Mouse (Mus musculus) limb, embryonic 13.5 days (tissue): ENCODE measurements at regions not wholly inside any gene's neighbourhood (a gene's known extent, or its start where the extent isn't known, plus 50 kb on each side); places are given as distances from the start of the nearest gene placed in this dataset.
A peak's percentile ranks its signal among the peaks of the same experiment; 100 is the strongest.

Source experiments
- ATAC-seq: fragments of 200-750 bp; cut with Nextera tagmentation; 2 replicates; pipeline ENCODE4 v1.8.0; 2017; ENCODE audit warnings: low read depth, moderate number of reproducible peaks, moderate TSS enrichment; ENCODE audit not compliant: low FRiP score
- H3K27ac ChIP-seq: fragments of 300-500 bp; sonication (generic); 2 replicates; pipeline ENCODE4 v1.5.1; 2015; ENCODE audit warnings: inconsistent platforms, mild to moderate bottlenecking, moderate library complexity
- H3K27me3 ChIP-seq: fragments of 300-500 bp; sonication (generic); 2 replicates; pipeline ENCODE4 v1.6.1; 2015; ENCODE audit warnings: mild to moderate bottlenecking, inconsistent platforms
- H3K36me3 ChIP-seq: fragments of 300-500 bp; sonication (generic); 2 replicates; pipeline ENCODE4 v1.6.1; 2015; ENCODE audit warnings: inconsistent platforms, mild to moderate bottlenecking, moderate library complexity
- H3K4me1 ChIP-seq: fragments of 300-500 bp; sonication (generic); 2 replicates; pipeline ENCODE4 v1.6.1; 2015; ENCODE audit warnings: inconsistent platforms
- H3K4me2 ChIP-seq: fragments of 300-500 bp; sonication (generic); replicated peaks from 2 replicates; pipeline ENCODE4 v1.6.1; 2015; ENCODE audit warnings: inconsistent platforms, mild to moderate bottlenecking, moderate library complexity
- H3K4me3 ChIP-seq: fragments of 300-500 bp; sonication (generic); 2 replicates; pipeline ENCODE4 v1.5.1; 2015; ENCODE audit warnings: moderate library complexity, mild to moderate bottlenecking, inconsistent platforms
- H3K9ac ChIP-seq: fragments of 300-500 bp; sonication (generic); 2 replicates; pipeline ENCODE4 v1.6.1; 2015; ENCODE audit warnings: mild to moderate bottlenecking, inconsistent platforms
- H3K9me3 ChIP-seq: fragments of 300-500 bp; sonication (generic); 2 replicates; pipeline ENCODE4 v1.6.1; 2016; ENCODE audit warnings: inconsistent platforms
- WGBS: fragments of 180-500 bp; shearing (Covaris S2); methylation state at CpG from one replicate; pipeline ENCODE4 v1.1.7; 2015; 5-methylcytosine and 5-hydroxymethylcytosine counted together

DNA sequence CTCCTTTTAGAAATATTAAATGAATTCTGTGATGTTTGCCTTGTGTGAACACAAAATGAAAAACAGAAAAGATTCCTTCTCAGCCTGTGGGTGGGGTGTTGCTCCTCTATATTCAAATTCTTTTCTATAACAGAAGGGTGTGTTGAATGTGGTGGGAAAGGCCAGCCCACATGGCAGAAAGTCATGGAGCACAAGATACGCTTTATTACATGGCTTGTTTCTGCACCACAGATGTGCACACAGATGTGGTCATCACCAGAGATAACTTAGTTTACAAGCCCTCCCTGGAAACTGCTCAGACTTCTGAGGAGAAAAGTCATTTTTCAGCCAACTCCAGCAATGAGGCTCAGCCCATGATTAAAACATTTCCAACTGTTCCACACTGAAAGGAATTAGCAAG lies 475.1 kb upstream of the Jag1 start:
- Histone ChIP-seq H3K27me3 (no peaks in the 10 kb centered on the region), H3K27ac (no peak overlapping the region), H3K4me3 (no peak overlapping the region), H3K9me3 (no peaks in the 10 kb centered on the region), H3K9ac (no peak overlapping the region), H3K36me3 (no peaks in the 10 kb centered on the region), H3K4me2 (no peak overlapping the region), H3K4me1 (no peaks in the 10 kb centered on the region)
- no peak for ATAC-seq
- WGBS, result 70% methylated on average over 1 of the region's 1 CpGs

DNA sequence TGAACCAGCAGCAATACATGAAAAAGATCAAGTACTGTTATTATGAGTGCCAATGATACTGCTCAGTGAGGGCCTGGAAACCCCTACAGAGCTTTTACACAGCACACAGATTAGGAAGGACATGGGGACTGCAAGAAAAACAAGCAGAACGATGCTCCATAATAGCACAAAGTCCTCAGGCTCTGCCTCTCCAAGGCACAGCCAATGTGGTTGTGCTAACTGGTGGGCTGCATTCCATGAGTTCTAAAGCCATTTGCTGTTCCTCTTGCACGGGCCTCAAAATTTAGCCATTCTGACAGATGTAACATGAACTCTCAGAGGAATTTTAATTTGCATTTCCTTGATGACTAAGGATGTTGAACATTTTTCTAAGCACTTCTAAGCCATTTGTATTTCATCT lies 465.0 kb upstream of the Jag1 start:
- H3K4me1 ChIP-seq, result no peaks in the 10 kb centered on the region
- no peaks in the 10 kb centered on the region for H3K36me3 ChIP-seq
- H3K27me3 ChIP-seq, result no peaks in the 10 kb centered on the region
- no peaks in the 10 kb centered on the region for H3K9me3 ChIP-seq
- H3K27ac ChIP-seq, result no peak overlapping the region
- H3K9ac ChIP-seq, result no peak overlapping the region
- no peak for ATAC-seq
- no peak overlapping the region for H3K4me2 ChIP-seq
- H3K4me3 ChIP-seq, result no peak overlapping the region
- 24% methylated on average over 2 of the region's 2 CpGs for WGBS

DNA sequence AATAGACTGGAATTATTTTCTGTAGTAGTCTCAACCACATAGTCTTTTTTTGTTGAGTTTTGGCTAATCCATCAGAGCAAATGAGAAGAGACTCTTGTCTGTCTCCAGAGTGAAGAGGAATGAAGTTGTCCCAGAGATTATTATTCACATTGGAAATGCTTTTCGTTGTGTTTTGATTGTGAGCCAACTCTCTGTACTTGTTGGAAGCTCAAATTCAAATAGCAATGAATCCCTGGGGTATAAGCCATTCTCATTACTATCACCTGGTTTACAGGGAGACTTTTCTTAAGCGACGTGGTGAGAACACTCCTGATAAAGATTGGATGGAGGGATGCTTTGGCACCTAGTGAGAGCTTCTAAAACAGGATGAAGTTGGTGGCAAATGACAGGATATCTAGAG lies 459.3 kb upstream of the Jag1 start:
- no peak overlapping the region for H3K9ac ChIP-seq
- H3K4me3 ChIP-seq, result no peak overlapping the region
- no peaks in the 10 kb centered on the region; the same call in 1 of the 2 replicates for H3K4me1 ChIP-seq
- H3K36me3 ChIP-seq, result no peaks in the 10 kb centered on the region
- H3K27ac ChIP-seq, result no peak overlapping the region
- H3K9me3 ChIP-seq, result no peaks in the 10 kb centered on the region
- H3K27me3 ChIP-seq, result no peaks in the 10 kb centered on the region
- WGBS, result 69% methylated on average over 3 of the region's 3 CpGs
- no peak for ATAC-seq
- no peak overlapping the region for H3K4me2 ChIP-seq

DNA sequence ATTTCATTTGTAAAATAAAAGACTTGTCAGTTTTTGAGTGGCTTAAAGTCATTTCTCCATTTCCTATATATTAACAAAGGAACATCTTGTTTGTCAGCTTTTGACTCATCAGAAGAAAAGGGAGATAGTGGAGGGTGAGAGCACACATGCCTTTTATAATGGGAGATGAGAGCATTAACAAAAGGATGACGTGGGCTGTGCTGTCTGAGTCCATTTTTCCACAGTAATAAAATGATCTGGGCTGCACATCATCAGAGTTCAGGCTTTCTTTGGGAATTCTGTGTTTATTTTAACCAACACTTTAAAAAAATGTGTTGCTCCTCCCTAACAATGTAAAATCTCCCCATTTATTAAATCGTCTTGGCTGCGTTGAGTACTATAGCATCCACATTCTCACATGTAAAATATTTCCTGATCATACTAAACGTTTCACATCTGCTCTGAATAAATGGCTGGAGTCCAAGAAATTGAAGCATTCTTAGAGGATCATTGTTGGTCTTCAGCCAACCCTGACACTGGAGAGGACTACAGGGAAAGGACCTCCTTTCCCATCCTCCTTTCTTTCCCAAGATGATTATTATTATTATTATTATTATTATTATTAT lies 458.5 kb upstream of the Jag1 start:
- H3K27me3 ChIP-seq, result no peaks in the 10 kb centered on the region
- 45% methylated on average over 4 of the region's 4 CpGs for WGBS
- H3K9me3 ChIP-seq, result no peaks in the 10 kb centered on the region
- H3K27ac ChIP-seq, result no peak overlapping the region
- no peak overlapping the region for H3K4me3 ChIP-seq
- H3K4me2 ChIP-seq, result no peak overlapping the region
- no peak overlapping the region for H3K9ac ChIP-seq
- no peaks in the 10 kb centered on the region for H3K36me3 ChIP-seq
- ATAC-seq, result peak; percentile 66; the same call in 1 of the 2 replicates
- no peaks in the 10 kb centered on the region; the same call in 1 of the 2 replicates for H3K4me1 ChIP-seq

DNA sequence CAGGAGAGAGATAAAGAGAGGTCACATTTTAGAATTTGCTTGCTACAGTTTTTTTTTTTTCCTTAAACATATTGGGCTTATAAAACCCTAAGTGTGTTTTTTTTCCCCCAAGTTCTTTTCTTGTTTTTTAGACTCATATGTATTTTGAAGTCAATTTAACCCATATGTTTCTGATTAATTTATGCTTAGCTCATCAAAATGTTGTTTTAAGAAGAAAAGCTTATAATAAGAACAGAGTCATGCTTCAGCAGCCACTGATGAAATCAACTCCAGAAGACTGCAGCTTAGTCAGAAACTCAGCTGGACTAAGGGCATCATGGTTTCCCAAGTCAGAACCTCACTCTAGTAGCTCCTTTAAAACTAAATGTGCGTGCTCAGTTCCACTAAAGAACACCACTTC lies 454.7 kb upstream of the Jag1 start:
- H3K27ac ChIP-seq, result no peak overlapping the region
- no peak for ATAC-seq
- WGBS, result 69% methylated on average over 1 of the region's 1 CpGs

DNA sequence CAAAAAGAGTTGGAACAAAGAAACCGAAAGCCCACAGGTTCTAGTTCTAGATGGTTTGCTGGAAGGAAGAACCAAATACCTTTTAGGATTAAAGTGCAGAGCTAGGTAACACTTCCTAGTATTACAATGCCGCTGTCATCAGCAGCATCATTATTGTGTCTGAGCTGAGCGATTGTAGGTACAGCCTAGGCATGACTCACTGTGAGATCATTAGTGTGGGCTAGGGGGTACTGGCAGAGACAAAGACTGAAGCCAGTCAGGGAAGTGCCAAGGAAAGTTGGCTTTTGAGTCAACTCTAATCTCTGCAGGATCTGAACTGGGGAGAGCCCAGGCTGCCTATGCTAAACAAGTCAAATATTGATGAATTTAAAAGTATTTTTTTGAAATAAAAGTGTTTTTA lies 450.2 kb upstream of the Jag1 start:
- no peak overlapping the region for H3K9ac ChIP-seq
- H3K4me1 ChIP-seq, result no peaks in the 10 kb centered on the region
- no peaks in the 10 kb centered on the region for H3K27me3 ChIP-seq
- ATAC-seq, result no peak
- no peak overlapping the region for H3K27ac ChIP-seq
- H3K9me3 ChIP-seq, result no peaks in the 10 kb centered on the region
- WGBS, result 93% methylated on average over 3 of the region's 3 CpGs
- no peaks in the 10 kb centered on the region for H3K36me3 ChIP-seq
- H3K4me2 ChIP-seq, result no peak overlapping the region
- H3K4me3 ChIP-seq, result no peak overlapping the region

More for the DNA sequence above, 454.7 kb upstream of the Jag1 start:
- no peaks in the 10 kb centered on the region for H3K9me3 ChIP-seq
- no peaks in the 10 kb centered on the region for H3K27me3 ChIP-seq
- no peak overlapping the region for H3K9ac ChIP-seq
- H3K4me2 ChIP-seq, result no peak overlapping the region
- no peaks in the 10 kb centered on the region; the same call in 1 of the 2 replicates for H3K4me1 ChIP-seq
- H3K4me3 ChIP-seq, result no peak overlapping the region
- no peaks in the 10 kb centered on the region for H3K36me3 ChIP-seq

DNA sequence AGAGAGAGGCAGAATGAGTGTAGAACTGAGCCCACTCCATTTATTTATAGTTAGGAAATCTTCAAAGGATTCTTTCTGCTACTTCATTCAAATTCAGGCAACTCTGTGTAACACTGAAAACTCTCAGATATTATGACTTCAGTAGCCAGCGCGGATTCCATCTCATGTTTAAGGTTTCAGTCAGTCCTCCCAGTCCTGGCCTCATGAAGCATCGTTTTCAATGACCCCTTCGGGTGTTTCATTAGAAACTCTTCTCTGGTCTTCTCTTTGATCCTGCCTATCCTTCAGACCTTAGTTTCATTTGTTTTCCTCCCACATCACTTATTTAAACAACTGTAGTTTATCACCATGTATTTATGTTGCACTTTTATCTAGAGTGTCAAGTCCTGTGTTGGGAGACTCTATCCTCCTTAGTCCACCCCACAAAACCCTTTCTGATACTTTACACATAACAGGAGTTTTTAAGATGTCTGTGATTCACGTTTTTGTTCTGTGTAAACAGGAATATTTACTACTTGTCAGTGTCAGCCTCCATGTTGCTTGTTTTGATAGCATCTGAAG lies 447.7 kb upstream of the Jag1 start:
- ATAC-seq, result no peak
- H3K36me3 ChIP-seq, result no peaks in the 10 kb centered on the region
- WGBS, result 51% methylated on average over 5 of the region's 5 CpGs
- H3K4me1 ChIP-seq, result 0 out of 2 replicates have a peak, but pooled peaks cover 5% of the 10 kb centered on the region
- H3K9ac ChIP-seq, result no peak overlapping the region
- H3K4me3 ChIP-seq, result no peak overlapping the region
- H3K27ac ChIP-seq, result no peak overlapping the region
- no peaks in the 10 kb centered on the region for H3K27me3 ChIP-seq
- H3K9me3 ChIP-seq, result no peaks in the 10 kb centered on the region
- H3K4me2 ChIP-seq, result no peak overlapping the region

DNA sequence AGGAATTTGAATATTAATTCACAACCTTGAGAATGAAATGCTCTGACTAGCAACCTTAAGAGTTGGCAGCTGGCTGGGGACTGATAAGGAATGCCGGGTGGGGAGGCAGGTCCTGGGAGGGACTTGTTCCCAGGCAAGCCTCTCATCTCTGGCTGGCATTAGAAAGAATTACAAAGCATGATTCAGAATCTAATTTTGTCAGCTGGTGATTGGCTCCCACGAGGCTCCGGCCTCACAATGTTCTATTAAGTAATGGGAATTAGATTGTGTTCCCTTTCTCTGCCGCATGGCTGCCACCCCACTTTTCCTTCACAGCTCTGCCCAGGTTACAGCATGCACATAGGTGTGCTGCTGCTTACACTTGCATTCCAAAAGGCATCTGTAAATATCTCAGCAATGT lies 443.9 kb upstream of the Jag1 start:
- no peak overlapping the region for H3K9ac ChIP-seq
- no peaks in the 10 kb centered on the region for H3K9me3 ChIP-seq
- H3K4me1 ChIP-seq, result 0 out of 2 replicates have a peak, but pooled peaks cover 5% of the 10 kb centered on the region
- H3K27me3 ChIP-seq, result no peaks in the 10 kb centered on the region
- no peaks in the 10 kb centered on the region for H3K36me3 ChIP-seq
- ATAC-seq, result no peak
- H3K4me3 ChIP-seq, result no peak overlapping the region
- no peak overlapping the region for H3K4me2 ChIP-seq
- 58% methylated on average over 4 of the region's 4 CpGs for WGBS
- no peak overlapping the region for H3K27ac ChIP-seq

DNA sequence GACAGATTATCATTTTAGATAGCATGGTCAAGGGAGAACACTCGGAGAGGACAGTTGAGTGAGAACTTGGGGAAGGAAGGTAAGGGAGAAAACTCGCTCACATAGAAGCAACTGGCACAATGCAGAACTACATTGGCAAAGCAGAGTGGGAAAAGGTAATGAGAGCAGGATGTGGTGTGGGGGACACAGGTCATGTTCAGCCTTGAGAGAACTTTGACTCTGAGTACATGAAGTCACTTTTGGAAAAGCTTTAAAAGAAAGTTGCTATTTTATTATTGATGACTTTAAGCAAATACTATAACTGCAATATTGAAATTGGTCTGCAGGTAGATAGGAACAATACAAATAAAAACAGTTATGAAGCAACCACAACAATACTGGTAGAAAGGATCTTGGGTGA lies 437.4 kb upstream of the Jag1 start:
- H3K36me3 ChIP-seq, result no peaks in the 10 kb centered on the region
- ATAC-seq, result no peak
- 93% methylated on average over 2 of the region's 2 CpGs for WGBS
- no peaks in the 10 kb centered on the region for H3K9me3 ChIP-seq
- H3K4me2 ChIP-seq, result no peak overlapping the region
- H3K9ac ChIP-seq, result no peak overlapping the region
- no peaks in the 10 kb centered on the region for H3K27me3 ChIP-seq
- no peak overlapping the region for H3K4me3 ChIP-seq
- H3K4me1 ChIP-seq, result no peaks in the 10 kb centered on the region
- no peak overlapping the region for H3K27ac ChIP-seq

DNA sequence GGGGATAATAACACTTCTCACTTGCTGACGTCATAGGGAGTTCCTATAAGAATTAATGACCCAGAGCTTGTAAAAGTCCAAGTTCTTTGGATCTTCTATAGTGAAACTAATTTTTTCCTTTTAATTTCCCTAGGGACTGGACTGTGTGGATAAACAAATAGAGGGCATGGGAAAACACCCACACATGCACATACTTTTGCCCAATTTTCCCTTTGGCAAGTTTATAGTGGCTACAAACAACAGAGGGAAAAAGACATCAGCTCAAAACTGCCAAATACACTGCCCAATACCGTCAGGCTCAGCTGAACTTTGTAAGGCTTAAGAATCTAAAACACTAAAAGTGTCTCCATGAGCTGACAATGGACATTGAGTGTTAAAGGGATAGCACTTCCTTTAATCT lies 420.1 kb upstream of the Jag1 start:
- 38% methylated on average over 2 of the region's 2 CpGs for WGBS
- H3K4me2 ChIP-seq, result no peak overlapping the region
- H3K4me1 ChIP-seq, result peaks cover 11% of the 10 kb centered on the region
- ATAC-seq, result no peak
- no peak overlapping the region for H3K27ac ChIP-seq
- no peak overlapping the region for H3K9ac ChIP-seq
- no peaks in the 10 kb centered on the region for H3K36me3 ChIP-seq
- H3K4me3 ChIP-seq, result no peak overlapping the region
- H3K27me3 ChIP-seq, result no peaks in the 10 kb centered on the region
- H3K9me3 ChIP-seq, result no peaks in the 10 kb centered on the region

DNA sequence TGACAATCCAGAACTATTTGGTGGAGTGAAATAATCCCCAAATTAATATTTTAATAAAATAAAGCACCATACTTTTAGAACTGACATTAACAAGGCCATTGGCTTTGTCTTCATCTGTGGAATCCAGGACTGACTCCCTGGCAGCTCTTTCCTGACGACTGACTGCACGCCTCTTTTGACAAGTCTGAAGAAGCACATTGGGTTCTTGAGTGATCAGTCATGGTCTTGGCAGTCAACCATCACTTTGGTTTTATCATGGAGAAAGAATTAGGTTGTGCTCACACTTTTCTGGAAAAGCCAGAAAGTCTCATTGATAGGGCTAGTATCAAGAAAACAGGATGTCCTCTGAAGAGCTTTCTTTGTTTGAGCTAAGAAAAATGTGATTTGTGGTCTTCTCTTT lies 399.8 kb upstream of the Jag1 start:
- no peaks in the 10 kb centered on the region for H3K27me3 ChIP-seq
- H3K9me3 ChIP-seq, result no peaks in the 10 kb centered on the region
- H3K4me2 ChIP-seq, result no peak overlapping the region
- H3K4me1 ChIP-seq, result no peaks in the 10 kb centered on the region
- H3K4me3 ChIP-seq, result no peak overlapping the region
- H3K36me3 ChIP-seq, result no peaks in the 10 kb centered on the region
- no peak for ATAC-seq
- 82% methylated on average over 2 of the region's 2 CpGs for WGBS
- H3K27ac ChIP-seq, result no peak overlapping the region
- H3K9ac ChIP-seq, result no peak overlapping the region

DNA sequence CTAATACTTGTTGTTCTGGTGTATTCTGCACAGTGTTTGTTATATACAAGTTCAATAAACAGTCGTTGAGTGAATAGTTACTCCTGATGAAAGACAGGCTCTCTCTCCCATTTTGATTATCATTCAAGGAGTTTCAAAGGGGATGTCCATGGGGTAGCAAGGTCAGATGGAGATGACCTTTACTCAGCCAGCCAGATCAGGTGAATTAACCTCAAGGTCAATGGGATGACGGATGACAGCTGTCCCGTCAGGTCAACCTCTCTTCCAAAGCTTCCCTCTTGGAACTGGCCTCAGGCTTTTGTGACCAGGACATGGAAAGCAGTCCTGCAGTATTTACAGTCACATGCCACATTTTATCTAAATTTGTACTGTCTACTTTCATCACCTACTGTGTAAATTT lies 398.6 kb upstream of the Jag1 start:
- ATAC-seq, result no peak
- no peaks in the 10 kb centered on the region for H3K27me3 ChIP-seq

DNA sequence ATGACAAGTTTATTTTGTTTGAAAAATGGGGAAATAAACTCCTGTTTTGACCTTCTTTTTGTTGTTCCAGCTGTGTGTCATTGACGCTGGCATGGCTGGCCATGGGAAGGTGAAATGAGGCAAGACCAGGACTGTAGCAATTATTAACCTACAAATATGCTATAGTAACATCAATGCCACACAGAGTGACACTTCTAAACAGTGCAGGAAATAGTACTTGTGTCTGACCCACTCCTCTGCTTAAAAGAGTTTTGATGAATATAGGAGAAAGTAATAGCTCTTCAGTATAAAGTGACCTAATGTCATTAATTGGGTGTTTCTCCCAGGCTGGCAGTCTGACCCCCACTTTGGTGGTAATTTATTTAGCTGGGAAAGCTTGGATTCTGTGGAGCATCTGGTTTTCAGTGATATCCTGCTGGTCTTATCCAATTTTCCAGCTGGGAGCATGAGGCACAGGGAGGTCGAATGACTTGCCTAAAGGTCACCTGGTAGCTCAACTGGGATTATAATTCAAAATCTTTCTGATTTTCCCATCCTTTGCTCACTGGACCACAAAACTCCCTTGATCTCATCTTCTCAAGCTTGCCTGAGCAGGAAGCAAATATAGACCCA lies 397.6 kb upstream of the Jag1 start:
- H3K36me3 ChIP-seq, result no peaks in the 10 kb centered on the region
- H3K4me1 ChIP-seq, result no peaks in the 10 kb centered on the region
- no peak for ATAC-seq
- H3K9me3 ChIP-seq, result no peaks in the 10 kb centered on the region
- no peaks in the 10 kb centered on the region for H3K27me3 ChIP-seq
- no peak overlapping the region for H3K4me2 ChIP-seq
- no peak overlapping the region for H3K27ac ChIP-seq
- no peak overlapping the region for H3K9ac ChIP-seq
- 5% methylated on average over 2 of the region's 2 CpGs for WGBS
- H3K4me3 ChIP-seq, result no peak overlapping the region

More for the DNA sequence above, 398.6 kb upstream of the Jag1 start:
- no peak overlapping the region for H3K27ac ChIP-seq
- H3K36me3 ChIP-seq, result no peaks in the 10 kb centered on the region
- H3K9ac ChIP-seq, result no peak overlapping the region
- no peaks in the 10 kb centered on the region for H3K9me3 ChIP-seq
- WGBS, result 47% methylated on average over 3 of the region's 3 CpGs
- no peak overlapping the region for H3K4me2 ChIP-seq
- H3K4me3 ChIP-seq, result no peak overlapping the region
- no peaks in the 10 kb centered on the region for H3K4me1 ChIP-seq
